Mouse (Mus musculus): ENCODE measurements around the gene Tpcn2. TPM values are rescaled to one million over a fixed set of nuclear protein-coding genes. Genes with fewer than 3 reads are reported as not detected.
A peak's percentile ranks its signal among the peaks of the same experiment; 100 is the strongest.

The Tpcn2 gene
- polyA plus RNA-seq, 1 experiment from 2014 or later, result 3.8 TPM

DNA sequence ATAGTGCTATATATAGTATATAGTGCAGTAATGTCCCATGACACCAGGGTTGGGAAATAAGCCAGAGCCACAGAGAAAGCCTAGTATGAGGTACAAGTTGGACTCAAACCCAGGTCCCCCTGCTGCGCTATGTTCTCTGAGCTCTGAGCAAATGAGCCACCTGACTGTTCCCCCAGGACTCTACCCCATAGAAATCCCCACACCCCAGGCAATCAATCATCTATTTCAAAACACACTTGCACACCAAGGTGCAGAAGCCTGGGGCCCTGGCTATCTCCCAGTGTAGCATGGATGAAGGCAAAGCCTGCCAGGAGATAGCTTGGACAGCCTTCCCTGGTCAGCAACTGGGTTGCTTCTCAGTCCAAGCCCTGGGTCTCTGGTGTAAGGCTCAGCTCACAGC is 27.7 kb downstream of the Tpcn2 start:
- Histone ChIP-seq H3K36me3 (ENCODE audit: poor library complexity, severe bottlenecking) (no peaks in the 10 kb centered on the region), H3K4me1 (0 out of 2 replicates have a peak, but pooled peaks cover 3% of the 10 kb centered on the region), H3K9me3 (replicated peaks) (no peaks in the 10 kb centered on the region), H3K27ac (no peak overlapping the region), H3K27me3 (no peaks in the 10 kb centered on the region), H3K4me2 (no peak overlapping the region), H3K4me3 (no peak overlapping the region), H3K9ac (no peak overlapping the region)
- WGBS, result 94% methylated on average over 1 of the region's 1 CpGs
- ATAC-seq, result no peak

DNA sequence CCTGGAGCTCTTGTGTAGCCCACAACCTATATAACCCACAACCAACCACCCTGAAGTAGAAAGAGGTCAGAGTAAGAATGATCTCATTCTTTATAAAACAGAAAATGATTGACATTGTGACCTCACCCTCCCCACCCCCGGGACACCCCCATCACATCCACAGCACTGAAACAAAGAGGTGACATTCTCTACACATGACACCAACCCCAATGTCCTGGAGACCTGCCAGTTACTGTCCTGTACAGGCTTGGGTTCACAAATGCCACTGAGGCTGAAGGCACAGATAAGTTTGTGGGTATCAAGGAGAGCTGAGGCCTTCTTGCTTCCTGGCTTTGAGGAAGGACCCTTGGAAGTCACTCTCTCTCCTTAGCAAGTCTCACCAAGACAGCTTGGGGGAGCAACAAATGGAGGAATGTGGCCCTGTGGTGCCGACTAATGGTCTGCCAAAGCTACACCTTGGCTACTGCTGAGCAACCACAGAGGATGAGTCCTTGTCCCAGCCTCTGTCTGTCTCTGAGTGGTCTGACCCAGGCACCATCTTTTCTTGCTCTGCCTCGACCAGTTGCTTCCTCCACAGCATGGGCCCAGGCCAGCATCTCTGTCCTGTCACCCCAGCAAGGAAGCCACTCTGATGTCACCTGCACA is 29.7 kb downstream of the Tpcn2 start:
- Histone ChIP-seq H3K27ac (no peak overlapping the region), H3K27me3 (no peaks in the 10 kb centered on the region), H3K4me3 (no peak overlapping the region), H3K9me3 (replicated peaks) (no peaks in the 10 kb centered on the region), H3K4me2 (no peak overlapping the region), H3K36me3 (ENCODE audit: poor library complexity, severe bottlenecking) (no peaks in the 10 kb centered on the region), H3K9ac (no peak overlapping the region), H3K4me1 (0 out of 2 replicates have a peak, but pooled peaks cover 3% of the 10 kb centered on the region)
- WGBS, result 72% methylated on average over 3 of the region's 3 CpGs
- ATAC-seq, result no peak

DNA sequence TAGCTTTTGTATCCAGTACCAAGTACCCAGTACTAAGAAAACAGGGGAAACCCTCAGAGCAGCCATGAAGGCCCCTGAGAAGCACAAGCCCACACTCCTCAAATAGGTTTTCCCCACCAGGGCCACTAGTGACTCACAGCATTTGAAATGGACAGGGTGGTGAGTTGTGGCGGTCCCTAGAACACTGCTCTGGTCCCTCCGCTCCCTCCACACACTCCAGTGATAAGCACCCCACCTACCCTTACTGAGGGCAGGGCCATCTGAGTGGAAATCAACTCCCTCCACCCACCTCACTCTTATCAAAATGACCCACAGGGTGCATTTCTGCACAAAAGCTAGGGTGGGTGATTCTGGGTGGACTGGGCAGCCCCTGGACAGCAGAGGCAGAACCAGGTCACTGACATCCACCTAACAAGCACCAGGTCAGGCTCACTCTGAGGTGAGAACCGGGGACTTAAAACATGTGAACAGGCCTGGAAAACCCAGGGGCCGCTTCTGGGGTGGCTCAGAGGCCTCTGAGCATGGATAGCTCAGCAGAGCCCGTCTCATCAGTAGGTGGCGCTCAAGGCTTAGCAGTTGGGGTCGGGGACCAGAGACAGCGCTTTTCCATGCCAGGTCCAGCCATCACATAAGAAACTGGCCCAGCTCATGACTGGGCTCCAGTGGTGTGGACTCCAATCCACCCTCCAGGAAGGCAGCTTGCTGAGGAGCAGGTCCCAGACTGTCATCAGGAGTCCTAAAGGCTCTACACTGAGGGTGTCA is 30.9 kb downstream of the Tpcn2 start:
- Histone ChIP-seq H3K36me3 (ENCODE audit: poor library complexity, severe bottlenecking) (no peaks in the 10 kb centered on the region), H3K4me2 (no peak overlapping the region), H3K4me3 (no peak overlapping the region), H3K9ac (peak overlapping the region; percentile 21; the same call in 1 of the 2 replicates), H3K4me1 (0 out of 2 replicates have a peak, but pooled peaks cover 3% of the 10 kb centered on the region), H3K27me3 (no peaks in the 10 kb centered on the region), H3K27ac (no peak overlapping the region), H3K9me3 (replicated peaks) (no peaks in the 10 kb centered on the region)
- peak; percentile 76 for ATAC-seq
- whole genome bisulfite sequencing, result 25% methylated on average over 8 of the region's 8 CpGs

DNA sequence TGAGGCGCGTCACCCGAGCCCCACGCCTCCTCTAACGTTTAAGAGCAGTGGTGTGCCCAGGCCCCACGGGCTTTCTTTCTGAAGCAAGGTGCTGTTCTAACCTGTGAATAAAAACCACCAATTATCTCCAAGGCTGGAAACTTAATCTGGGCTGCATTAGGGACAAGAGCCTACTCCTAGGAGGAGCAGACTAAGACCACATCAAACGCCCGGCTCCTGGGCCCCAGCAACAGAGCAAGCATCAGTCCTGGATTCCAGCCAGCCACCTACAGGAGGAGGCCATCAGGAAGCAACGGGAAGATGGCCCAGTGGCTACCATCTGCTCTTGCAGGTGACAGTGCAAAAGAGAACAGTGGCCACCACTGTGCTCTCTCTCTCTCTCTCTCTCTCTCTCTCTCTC is 33.6 kb downstream of the Tpcn2 start:
- H3K36me3 ChIP-seq (ENCODE audit: poor library complexity, severe bottlenecking), result no peaks in the 10 kb centered on the region
- no peak overlapping the region for H3K4me2 ChIP-seq
- no peak overlapping the region for H3K9ac ChIP-seq
- no peak overlapping the region for H3K27ac ChIP-seq
- no peaks in the 10 kb centered on the region for H3K27me3 ChIP-seq
- H3K4me1 ChIP-seq, result 0 out of 2 replicates have a peak, but pooled peaks cover 3% of the 10 kb centered on the region
- no peaks in the 10 kb centered on the region for H3K9me3 ChIP-seq (replicated peaks)
- no peak for ATAC-seq
- WGBS, result 72% methylated on average over 9 of the region's 9 CpGs
- no peak overlapping the region for H3K4me3 ChIP-seq

DNA sequence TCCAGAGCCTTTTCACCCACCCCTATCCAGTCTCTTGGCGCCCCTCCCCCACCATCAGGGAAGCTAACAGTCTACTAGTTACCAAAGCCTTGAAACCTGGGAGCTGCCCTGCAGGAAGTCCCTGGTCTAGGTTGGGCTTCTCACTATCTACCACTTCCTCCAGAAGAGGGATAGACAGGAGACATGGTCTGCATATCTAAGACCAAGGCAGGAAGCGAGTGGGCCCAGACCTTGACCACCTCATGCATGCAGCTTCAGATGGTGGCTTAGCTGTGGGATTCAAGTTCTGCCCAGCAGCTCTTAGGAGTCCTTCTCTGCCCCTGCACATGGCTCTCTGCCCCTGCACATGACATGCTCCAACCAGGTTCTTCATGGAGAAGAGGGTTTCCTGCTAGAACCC is 34.9 kb downstream of the Tpcn2 start:
- no peak overlapping the region for H3K4me3 ChIP-seq
- no peaks in the 10 kb centered on the region for H3K36me3 ChIP-seq (ENCODE audit: poor library complexity, severe bottlenecking)
- H3K9me3 ChIP-seq (replicated peaks), result no peaks in the 10 kb centered on the region
- peaks cover 4% of the 10 kb centered on the region; the same call in 1 of the 2 replicates for H3K27me3 ChIP-seq
- H3K4me2 ChIP-seq, result no peak overlapping the region
- H3K27ac ChIP-seq, result no peak overlapping the region
- no peak for ATAC-seq
- WGBS, result 96% methylated on average over 2 of the region's 2 CpGs
- H3K9ac ChIP-seq, result no peak overlapping the region
- 0 out of 2 replicates have a peak, but pooled peaks cover 3% of the 10 kb centered on the region for H3K4me1 ChIP-seq

DNA sequence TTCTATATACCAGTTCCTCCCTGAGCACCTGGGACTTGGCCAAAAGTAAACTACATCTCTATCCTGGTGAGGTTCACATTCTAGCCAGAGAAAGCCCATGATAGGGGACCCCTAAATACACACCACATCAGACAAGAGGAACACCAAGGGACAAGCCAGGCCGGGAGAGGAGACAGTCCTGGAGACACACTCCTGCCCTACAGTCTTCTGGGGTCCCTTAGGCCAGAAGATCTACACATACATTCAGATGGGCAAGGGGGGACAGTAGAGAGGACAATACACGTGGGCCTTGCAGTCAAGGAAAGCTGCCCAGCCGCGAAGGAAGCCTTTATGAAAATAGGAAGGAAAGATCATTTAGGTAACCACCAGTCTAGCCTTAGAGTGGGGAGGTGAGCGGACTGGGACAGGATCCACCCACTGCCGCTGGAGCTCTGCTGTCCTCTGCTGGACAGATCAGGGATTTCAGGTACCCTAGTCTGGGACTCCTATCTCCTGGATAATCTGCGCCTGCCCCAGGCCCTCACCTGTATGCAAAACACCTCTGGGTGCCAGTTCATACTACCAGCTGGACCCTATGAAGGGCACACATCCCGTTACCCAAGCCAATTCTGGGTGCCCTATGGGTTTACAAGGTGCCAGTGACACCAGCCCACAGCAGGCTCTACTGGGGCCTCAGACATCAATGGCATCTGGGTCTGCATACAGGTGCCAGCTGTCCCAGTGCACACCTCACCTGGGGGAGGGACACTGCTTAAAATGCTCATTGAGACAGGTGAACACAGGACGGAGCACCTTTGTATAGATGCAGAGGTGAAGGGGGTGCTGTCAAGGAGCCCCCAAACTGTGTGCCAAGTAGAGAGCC is 40.7 kb downstream of the Tpcn2 start:
- no peaks in the 10 kb centered on the region for H3K9me3 ChIP-seq (replicated peaks)
- H3K27ac ChIP-seq, result no peak overlapping the region
- peak; percentile 87 for ATAC-seq
- no peak overlapping the region; the same call in 1 of the 2 replicates for H3K9ac ChIP-seq
- WGBS, result 16% methylated on average over 9 of the region's 9 CpGs
- H3K4me3 ChIP-seq, result no peak overlapping the region
- H3K4me2 ChIP-seq, result no peak overlapping the region
- no peaks in the 10 kb centered on the region for H3K4me1 ChIP-seq
- H3K27me3 ChIP-seq, result peaks cover 4% of the 10 kb centered on the region; the same call in 1 of the 2 replicates
- H3K36me3 ChIP-seq (ENCODE audit: poor library complexity, severe bottlenecking), result no peaks in the 10 kb centered on the region

DNA sequence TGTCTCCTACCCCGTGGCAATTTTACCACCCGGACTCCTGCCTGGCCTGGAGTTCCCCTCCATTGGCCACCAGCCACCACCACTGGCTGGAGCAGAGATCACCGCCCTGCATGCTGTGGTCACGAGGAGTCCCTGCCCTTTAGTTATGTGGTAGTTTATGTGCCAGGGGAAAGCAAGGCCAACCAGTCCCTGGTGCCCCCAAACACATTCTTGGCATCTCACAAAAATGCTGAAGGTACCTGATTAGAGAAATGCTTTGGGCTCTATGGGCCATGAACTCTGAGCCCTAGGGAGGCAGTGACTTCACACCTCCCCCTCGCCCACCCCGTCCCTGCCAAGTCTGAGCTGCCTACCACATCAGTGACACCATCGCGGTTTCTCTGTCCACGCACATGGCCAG is 41.8 kb downstream of the Tpcn2 start:
- no peak overlapping the region for H3K9ac ChIP-seq
- 83% methylated on average over 9 of the region's 9 CpGs for WGBS
- H3K27ac ChIP-seq, result no peak overlapping the region
- ATAC-seq, result no peak
- no peak overlapping the region for H3K4me2 ChIP-seq
- H3K27me3 ChIP-seq, result peaks cover 4% of the 10 kb centered on the region; the same call in 1 of the 2 replicates
- H3K36me3 ChIP-seq (ENCODE audit: poor library complexity, severe bottlenecking), result no peaks in the 10 kb centered on the region
- no peaks in the 10 kb centered on the region for H3K4me1 ChIP-seq
- no peak overlapping the region for H3K4me3 ChIP-seq
- no peaks in the 10 kb centered on the region for H3K9me3 ChIP-seq (replicated peaks)

DNA sequence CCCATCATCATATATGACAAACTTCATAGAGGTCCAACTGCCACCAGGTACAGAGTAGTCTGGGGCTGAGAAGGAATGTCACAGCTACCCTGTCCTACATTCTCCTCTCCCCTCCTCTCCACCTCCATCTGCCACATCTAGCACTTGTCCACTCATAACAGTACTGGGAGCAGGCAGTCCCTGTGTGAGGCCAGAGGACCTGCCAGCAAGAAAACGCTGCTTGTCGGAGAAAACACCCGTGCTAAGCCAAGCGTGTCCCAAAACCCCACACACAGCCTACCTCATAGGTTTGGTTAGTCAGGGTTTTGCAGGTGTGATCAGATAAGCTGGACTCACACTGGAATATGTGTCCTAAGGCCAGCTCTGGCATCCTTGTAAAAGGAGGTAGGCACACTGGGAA is 42.9 kb downstream of the Tpcn2 start:
- WGBS, result 82% methylated on average over 4 of the region's 4 CpGs
- H3K36me3 ChIP-seq (ENCODE audit: poor library complexity, severe bottlenecking), result no peaks in the 10 kb centered on the region
- ATAC-seq, result no peak
- no peaks in the 10 kb centered on the region for H3K9me3 ChIP-seq (replicated peaks)
- H3K27ac ChIP-seq, result no peak overlapping the region
- peaks cover 4% of the 10 kb centered on the region; the same call in 1 of the 2 replicates for H3K27me3 ChIP-seq
- no peak overlapping the region for H3K4me2 ChIP-seq
- H3K9ac ChIP-seq, result no peak overlapping the region
- no peaks in the 10 kb centered on the region for H3K4me1 ChIP-seq
- H3K4me3 ChIP-seq, result no peak overlapping the region

DNA sequence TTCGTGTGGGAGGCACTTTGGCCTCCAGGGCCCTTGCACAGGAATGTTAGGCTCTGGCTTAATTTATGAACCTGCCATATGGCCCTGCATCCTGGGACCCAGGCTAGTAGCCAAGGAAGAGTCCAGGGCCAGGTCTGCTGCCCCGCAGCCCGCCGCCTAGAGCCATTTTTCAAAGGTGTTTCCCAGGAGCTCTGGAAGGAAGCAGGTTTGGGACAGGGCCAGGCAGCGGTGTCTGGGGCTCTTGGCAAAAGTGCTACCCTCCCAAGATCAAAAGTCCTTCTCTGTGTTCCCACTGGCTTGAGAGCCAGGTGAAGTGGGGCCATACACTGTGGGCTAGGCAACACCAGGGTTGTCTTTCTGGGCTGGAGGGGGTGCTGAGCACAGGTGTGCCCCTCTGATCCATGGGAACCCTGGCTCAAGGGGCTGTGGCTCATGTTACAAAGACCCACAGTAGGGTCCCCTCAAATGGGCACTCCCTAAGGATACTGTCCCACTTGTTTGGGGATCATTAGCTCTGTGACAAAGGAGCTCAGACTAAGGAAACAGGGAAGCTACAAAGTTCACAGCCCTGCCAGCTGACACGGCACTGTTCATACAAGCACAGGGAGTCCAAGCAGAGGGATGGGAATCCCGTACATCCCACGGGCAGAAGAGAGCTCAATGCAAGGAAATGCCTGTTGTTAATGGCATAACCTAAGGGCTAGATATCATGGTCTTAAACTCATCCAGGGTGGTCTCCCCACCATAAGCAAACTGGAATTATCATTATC is 43.9 kb downstream of the Tpcn2 start:
- 69% methylated on average over 8 of the region's 8 CpGs for WGBS
- Histone ChIP-seq H3K27ac (no peak overlapping the region), H3K9ac (no peak overlapping the region), H3K9me3 (replicated peaks) (no peaks in the 10 kb centered on the region), H3K36me3 (ENCODE audit: poor library complexity, severe bottlenecking) (no peaks in the 10 kb centered on the region), H3K4me2 (no peak overlapping the region), H3K27me3 (peaks cover 4% of the 10 kb centered on the region; the same call in 1 of the 2 replicates), H3K4me3 (no peak overlapping the region), H3K4me1 (no peaks in the 10 kb centered on the region)
- no peak for ATAC-seq

DNA sequence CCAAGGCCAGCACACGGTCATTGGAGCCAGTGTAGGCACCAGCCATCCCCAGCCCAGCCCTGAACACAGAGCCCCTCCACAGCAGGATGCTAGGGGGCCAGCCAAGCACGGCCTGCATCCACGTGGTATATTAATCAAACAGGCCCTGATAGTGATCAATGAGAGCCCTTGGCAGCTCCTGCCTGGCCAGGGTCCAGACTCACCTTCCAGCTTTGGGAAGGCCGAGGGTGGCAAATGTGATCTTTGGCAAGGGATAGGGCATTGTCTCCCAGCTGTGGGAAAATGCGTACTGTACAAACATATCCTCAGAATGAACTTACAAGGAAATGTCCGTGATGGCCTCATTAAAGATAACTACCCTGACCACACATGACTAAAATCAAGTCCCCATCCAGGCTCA is 44.7 kb downstream of the Tpcn2 start:
- Histone ChIP-seq H3K4me2 (no peak overlapping the region), H3K36me3 (ENCODE audit: poor library complexity, severe bottlenecking) (no peaks in the 10 kb centered on the region), H3K27ac (no peak overlapping the region), H3K9me3 (replicated peaks) (no peaks in the 10 kb centered on the region), H3K4me1 (no peaks in the 10 kb centered on the region), H3K4me3 (no peak overlapping the region), H3K27me3 (no peaks in the 10 kb centered on the region), H3K9ac (no peak overlapping the region)
- WGBS, result 69% methylated on average over 6 of the region's 6 CpGs
- ATAC-seq, result no peak
